Mouse (Mus musculus) forebrain, embryonic 10.5 days (tissue): ENCODE measurements at regions not wholly inside any gene's neighbourhood (a gene's known extent, or its start where the extent isn't known, plus 50 kb on each side); places are given as distances from the start of the nearest gene placed in this dataset.

ENCODE experiments used
- DNase-seq: peaks from one replicate; pipeline ENCODE4 v3.0.0-alpha.2; 2017; ENCODE audit warnings: low spot score; ENCODE audit errors: extremely low spot score
- H3K27ac ChIP-seq: fragments of 300-500 bp; sonication (generic); 2 replicates; pipeline ENCODE4 v1.5.1; 2016; ENCODE audit warnings: mild to moderate bottlenecking
- H3K27me3 ChIP-seq: fragments of 300-500 bp; sonication (generic); 2 replicates; pipeline ENCODE4 v1.6.1; 2016; ENCODE audit warnings: mild to moderate bottlenecking; ENCODE audit not compliant: poor library complexity, severe bottlenecking
- H3K36me3 ChIP-seq: fragments of 300-500 bp; sonication (generic); replicated peaks from 2 replicates; pipeline ENCODE4 v1.6.1; 2016; ENCODE audit warnings: mild to moderate bottlenecking, moderate library complexity
- H3K4me1 ChIP-seq: fragments of 300-500 bp; sonication (generic); 2 replicates; pipeline ENCODE4 v1.6.1; 2016
- H3K4me3 ChIP-seq: fragments of 300-500 bp; sonication (generic); 2 replicates; pipeline ENCODE4 v1.5.1; 2016; ENCODE audit warnings: mild to moderate bottlenecking, moderate library complexity
- H3K9me3 ChIP-seq: fragments of 300-500 bp; sonication (generic); 2 replicates; pipeline ENCODE4 v1.6.1; 2016; ENCODE audit warnings: mild to moderate bottlenecking, moderate library complexity
- WGBS: fragments of 180-500 bp; shearing (Covaris S2); methylation state at CpG from one replicate; pipeline ENCODE4 v1.1.7; 2016; 5-methylcytosine and 5-hydroxymethylcytosine counted together

- H3K4me3 ChIP-seq = no peak overlapping the region
- no peaks in the 10 kb centered on the region for H3K27me3 ChIP-seq
- no peaks in the 10 kb centered on the region for H3K36me3 ChIP-seq
- no peak overlapping the region for H3K27ac ChIP-seq
- H3K9me3 ChIP-seq = no peaks in the 10 kb centered on the region
- WGBS = 81% methylated on average over 1 of the region's 1 CpGs
- no peaks in the 10 kb centered on the region for H3K4me1 ChIP-seq
- no peak for DNase-seq
These were observed 980.9 kb downstream of the Galc start for GRCm38 (mm10) chr12:97278331-97278730.
